Mouse (Mus musculus): ENCODE results near the gene Wwox.

DNA sequence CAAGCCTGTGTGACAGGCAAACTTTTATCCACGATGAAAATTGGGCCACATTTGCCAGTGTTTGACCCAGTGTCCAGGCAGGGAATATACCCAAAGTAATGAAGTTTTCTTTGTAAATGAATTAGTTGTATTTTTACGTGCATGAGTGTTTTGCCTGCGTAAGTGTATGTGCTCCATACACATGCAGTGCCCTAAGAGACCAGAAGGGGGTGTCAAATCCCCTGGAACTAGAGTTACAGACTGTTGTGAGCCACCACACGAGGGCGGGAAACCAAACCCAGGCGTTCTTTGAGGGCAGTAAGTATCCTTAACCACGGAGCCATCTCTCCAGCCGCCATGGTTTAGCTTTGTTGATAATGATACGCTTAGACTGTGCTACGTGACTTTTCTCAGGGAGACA is 755.9 kb downstream of the Wwox start:
- no peak for TF ChIP-seq POLR2A (IDR thresholded peaks at IDR 0.05; ENCODE audit: extremely low read depth, insufficient read depth, low read length)
- no peak for TF ChIP-seq CTCF (IDR thresholded peaks at IDR 0.05; ENCODE audit: extremely low read depth, insufficient read depth, low read length)
